Mouse (Mus musculus): Measurements from ENCODE around the gene Tas2r102. TPM values are rescaled to one million over a fixed set of nuclear protein-coding genes. Genes with fewer than 3 reads are reported as not detected.

Gene Tas2r102
- polyA plus RNA-seq, 1 experiment: not detected

DNA sequence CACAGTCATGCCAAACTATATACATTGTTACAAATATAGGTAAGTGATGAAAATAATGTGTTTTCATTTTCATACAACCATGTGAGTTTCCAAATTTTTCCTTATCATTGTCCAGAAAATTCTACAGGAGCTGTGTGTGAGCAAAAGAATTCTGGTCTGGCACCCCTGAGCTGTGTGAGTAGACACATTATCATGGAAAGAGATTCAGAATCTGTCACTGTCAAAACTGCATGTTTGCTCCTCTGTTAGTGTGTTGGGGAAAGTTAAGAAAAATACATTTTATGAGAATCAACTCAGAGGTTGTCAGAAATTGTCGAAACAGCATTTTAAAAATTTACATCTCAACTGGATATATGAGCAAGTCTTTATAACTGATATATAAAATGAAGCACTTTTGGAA, 40.6 kb downstream of the Tas2r102 start, which contains the start of gene Tas2r117:
Tas2r117 (plus strand) TSS at position 301 of the 400 bp plus-strand sequence.
- no peaks in the 10 kb centered on the region for H3K4me1 ChIP-seq (ENCODE audit: control insufficient read depth, insufficient read depth, low read length)
- H3K9me3 ChIP-seq (replicated peaks; ENCODE audit: control insufficient read depth, insufficient read depth, low read length, poor library complexity, severe bottlenecking): no peaks in the 10 kb centered on the region
- no peak within 1 kb of the TSS for H3K27ac ChIP-seq (ENCODE audit: insufficient read depth, low read length)
- TF ChIP-seq CTCF (IDR thresholded peaks at IDR 0.05; ENCODE audit: low read depth, low read length) (no peak), EP300 (IDR thresholded peaks at IDR 0.05; ENCODE audit: insufficient read depth, low read depth, low read length) (no peak), POLR2A (IDR thresholded peaks at IDR 0.05; ENCODE audit: insufficient read depth, low read length) (no peak)
- H3K27me3 ChIP-seq (ENCODE audit: control insufficient read depth, insufficient read depth, low read length, poor library complexity, severe bottlenecking): no peaks in the 10 kb centered on the region
- no peak within 1 kb of the TSS for H3K4me3 ChIP-seq (ENCODE audit: low read depth, low read length)
- no peaks in the 10 kb centered on the region for H3K36me3 ChIP-seq (ENCODE audit: control insufficient read depth, insufficient read depth, low read length, poor library complexity, severe bottlenecking)
- H3K9ac ChIP-seq (ENCODE audit: low read depth, poor library complexity, severe bottlenecking): no peak within 1 kb of the TSS

Other genes starting within 250 kb of the Tas2r102 start
- gene Prh1, start 192.3 kb upstream of the Tas2r102 start, polyA plus RNA-seq (2011; ENCODE audit: insufficient read depth, insufficient read length, low read depth, missing spikeins): not detected in 2 replicates
- not detected in 2 replicates for gene Prp2, start 166.2 kb upstream of the Tas2r102 start, polyA plus RNA-seq (2011; ENCODE audit: insufficient read depth, insufficient read length, low read depth, missing spikeins)
- not detected in 2 replicates for gene A630073D07Rik, start 110.6 kb upstream of the Tas2r102 start, polyA plus RNA-seq (2011; ENCODE audit: insufficient read depth, insufficient read length, low read depth, missing spikeins)
- gene Tas2r120, start 105.2 kb upstream of the Tas2r102 start, polyA plus RNA-seq (2011; ENCODE audit: insufficient read depth, insufficient read length, low read depth, missing spikeins): not detected in 2 replicates
- gene Tas2r121, start 61.1 kb upstream of the Tas2r102 start, polyA plus RNA-seq (2011; ENCODE audit: insufficient read depth, insufficient read length, low read depth, missing spikeins): not detected in 2 replicates
- gene Tas2r122, start 50.2 kb upstream of the Tas2r102 start, polyA plus RNA-seq (2011; ENCODE audit: insufficient read depth, insufficient read length, low read depth, missing spikeins): not detected in 2 replicates
- not detected in 2 replicates for gene Tas2r115, start 24.1 kb upstream of the Tas2r102 start, polyA plus RNA-seq (2011; ENCODE audit: insufficient read depth, insufficient read length, low read depth, missing spikeins)
- gene Tas2r124, start 7.4 kb upstream of the Tas2r102 start, polyA plus RNA-seq (2011; ENCODE audit: insufficient read depth, insufficient read length, low read depth, missing spikeins): not detected in 2 replicates
- gene Tas2r136, start 16.0 kb downstream of the Tas2r102 start, polyA plus RNA-seq (2011; ENCODE audit: insufficient read depth, insufficient read length, low read depth, missing spikeins): not detected in 2 replicates
- not detected in 2 replicates for gene Tas2r117, start 40.7 kb downstream of the Tas2r102 start, polyA plus RNA-seq (2011; ENCODE audit: insufficient read depth, insufficient read length, low read depth, missing spikeins)
- not detected in 2 replicates for gene Tas2r123, start 85.0 kb downstream of the Tas2r102 start, polyA plus RNA-seq (2011; ENCODE audit: insufficient read depth, insufficient read length, low read depth, missing spikeins)
- gene Tas2r116, start 93.3 kb downstream of the Tas2r102 start, polyA plus RNA-seq (2011; ENCODE audit: insufficient read depth, insufficient read length, low read depth, missing spikeins): not detected in 2 replicates
- not detected in 2 replicates for gene Tas2r110, start 105.9 kb downstream of the Tas2r102 start, polyA plus RNA-seq (2011; ENCODE audit: insufficient read depth, insufficient read length, low read depth, missing spikeins)
- not detected in 2 replicates for gene Tas2r113, start 130.9 kb downstream of the Tas2r102 start, polyA plus RNA-seq (2011; ENCODE audit: insufficient read depth, insufficient read length, low read depth, missing spikeins)
- gene Tas2r125, start 147.5 kb downstream of the Tas2r102 start, polyA plus RNA-seq (2011; ENCODE audit: insufficient read depth, insufficient read length, low read depth, missing spikeins): not detected in 2 replicates
- not detected in 2 replicates for gene Tas2r129, start 189.0 kb downstream of the Tas2r102 start, polyA plus RNA-seq (2011; ENCODE audit: insufficient read depth, insufficient read length, low read depth, missing spikeins)
- gene Tas2r131, start 195.8 kb downstream of the Tas2r102 start, polyA plus RNA-seq (2011; ENCODE audit: insufficient read depth, insufficient read length, low read depth, missing spikeins): not detected in 2 replicates
- gene Tas2r109, start 218.8 kb downstream of the Tas2r102 start, polyA plus RNA-seq (2011; ENCODE audit: insufficient read depth, insufficient read length, low read depth, missing spikeins): not detected in 2 replicates